Mouse (Mus musculus) hindbrain, embryonic 10.5 days (tissue): Measurements from ENCODE around the gene Nubpl. TPM values are rescaled to one million over a fixed set of nuclear protein-coding genes. Genes with fewer than 3 reads are reported as not detected.
A peak's percentile ranks its signal among the peaks of the same experiment; 100 is the strongest.

ENCODE experiments used
- DNase-seq: peaks from one replicate; pipeline ENCODE4 v3.0.0-alpha.2; 2017; ENCODE audit warnings: low spot score
- H3K27ac ChIP-seq: fragments of 300-500 bp; sonication (generic); 2 replicates; pipeline ENCODE4 v1.5.1; 2016; ENCODE audit warnings: mild to moderate bottlenecking, moderate library complexity
- H3K27me3 ChIP-seq: fragments of 300-500 bp; sonication (generic); 2 replicates; pipeline ENCODE4 v1.6.1; 2016; ENCODE audit warnings: mild to moderate bottlenecking; ENCODE audit not compliant: poor library complexity, insufficient read depth, severe bottlenecking
- H3K36me3 ChIP-seq: fragments of 300-500 bp; sonication (generic); 2 replicates; pipeline ENCODE4 v1.6.1; 2016; ENCODE audit warnings: mild to moderate bottlenecking, moderate library complexity
- H3K4me1 ChIP-seq: fragments of 300-500 bp; sonication (generic); replicated peaks from 2 replicates; pipeline ENCODE4 v1.6.1; 2016; ENCODE audit warnings: mild to moderate bottlenecking
- H3K4me3 ChIP-seq: fragments of 300-500 bp; sonication (generic); 2 replicates; pipeline ENCODE4 v1.5.1; 2016; ENCODE audit warnings: mild to moderate bottlenecking, moderate library complexity
- H3K9me3 ChIP-seq: fragments of 300-500 bp; sonication (generic); 2 replicates; pipeline ENCODE4 v1.6.1; 2016; ENCODE audit warnings: mild to moderate bottlenecking, moderate library complexity
- WGBS: fragments of 180-500 bp; shearing (Covaris S2); methylation state at CpG from one replicate; pipeline ENCODE4 v1.1.7; 2016; 5-methylcytosine and 5-hydroxymethylcytosine counted together
- polyA plus RNA-seq: library from polyadenylated mRNA; unstranded; fragments of >200 nt; fragmentation: Nextera tagmentation; extraction: Ambion mirVana; gene quantifications from 2 replicates; pipeline ENCODE4 v1.2.1, GENCODE M21; 2016

Gene Nubpl
- polyA plus RNA-seq, 1 experiment from 2014 or later = 10.1 TPM

GRCm38 (mm10) chr12:52361198-52361597, 263.7 kb downstream of the Nubpl start:
- Histone ChIP-seq H3K4me1 (peaks cover 27% of the 10 kb centered on the region), H3K9me3 (no peaks in the 10 kb centered on the region)
- WGBS = 47% methylated on average over 6 of the region's 6 CpGs

More at GRCm38 (mm10) chr12:52361198-52361597, 263.7 kb downstream of the Nubpl start:
- no peak overlapping the region for H3K4me3 ChIP-seq
- no peaks in the 10 kb centered on the region for H3K36me3 ChIP-seq
- DNase-seq = no peak
- peak overlapping the region; percentile 54 for H3K27ac ChIP-seq
- H3K27me3 ChIP-seq = no peaks in the 10 kb centered on the region

Other genes starting within 250 kb of the Nubpl start
- gene Heatr5a, start 126.4 kb upstream of the Nubpl start, polyA plus RNA-seq = 10.1 and 12.0 TPM in 2 replicates
- gene Dtd2, start 91.2 kb upstream of the Nubpl start, polyA plus RNA-seq = 24.3 and 25.9 TPM in 2 replicates
- gene Gpr33, start 69.7 kb upstream of the Nubpl start, polyA plus RNA-seq = not detected in 2 replicates